Mouse (Mus musculus) CH12.LX (cell line): ENCODE data around the gene Ptma.

Experiments used
- CTCF ChIP-seq, 2 experiments: IDR thresholded peaks in 1 of 2; conservative IDR thresholded peaks in 1 of 2; 2 replicates each; pipeline ENCODE4 v1.5.1; 2011 to 2012; ENCODE audit warnings: low read depth in 2 of 2, low read length in 2 of 2, improper control_type of control experiment in 1 of 2, inconsistent platforms in 1 of 2, mild to moderate bottlenecking in 1 of 2, moderate library complexity in 1 of 2
- JUND ChIP-seq: conservative IDR thresholded peaks from 2 replicates; pipeline ENCODE4 v1.6.1; 2011; ENCODE audit warnings: low read depth, low read length, improper control_type of control experiment
- MEF2A ChIP-seq: IDR thresholded peaks from 2 replicates; pipeline ENCODE4 v1.6.1; 2014; ENCODE audit warnings: low read depth, mild to moderate bottlenecking, inconsistent platforms, low read length, improper control_type of control experiment, borderline replicate concordance
- NELFE ChIP-seq: IDR thresholded peaks from 2 replicates; pipeline ENCODE4 v1.6.1; 2011; ENCODE audit warnings: low read depth, low read length, improper control_type of control experiment
- POLR2A ChIP-seq: IDR thresholded peaks from 2 replicates; pipeline ENCODE4 v1.6.1; 2011; ENCODE audit warnings: low read depth, mild to moderate bottlenecking, improper control_type of control experiment, low read length
- ZC3H11A ChIP-seq: IDR thresholded peaks from 2 replicates; pipeline ENCODE4 v1.6.1; 2012; ENCODE audit warnings: low read depth, mild to moderate bottlenecking, inconsistent platforms, low read length, improper control_type of control experiment
- ZNF384 ChIP-seq: IDR thresholded peaks from 2 replicates; pipeline ENCODE4 v1.6.1; 2012; ENCODE audit warnings: low read depth, low read length, improper control_type of control experiment, inconsistent platforms

DNA sequence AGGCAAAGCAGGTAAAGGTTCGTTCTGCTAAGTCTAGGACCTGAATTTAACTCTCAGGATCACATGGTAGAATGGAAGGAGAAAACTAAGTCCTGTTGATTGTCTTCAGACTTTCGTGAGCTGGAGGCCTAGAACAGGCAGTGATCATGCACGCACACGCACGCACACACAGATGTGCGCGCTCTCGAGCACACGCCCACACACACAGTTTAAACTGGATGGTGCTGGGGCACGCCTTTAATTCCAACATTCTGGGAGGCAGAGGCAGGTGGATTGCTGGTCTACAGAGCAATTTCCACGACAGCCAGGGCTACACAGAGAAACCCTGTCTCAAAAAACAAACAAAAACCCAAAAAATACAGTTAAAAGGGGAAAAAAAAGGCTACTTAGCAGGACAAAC, 44.2 kb upstream of the Ptma start:
- TF ChIP-seq CTCF (conservative IDR thresholded peaks at IDR 0.05 in 1 of 2, IDR thresholded peaks at IDR 0.05 in 1 of 2; ENCODE audit: low read depth in 2 of 2, low read length in 2 of 2) (no peak), POLR2A (no peak), ZC3H11A (no peak), ZNF384 (no peak), NELFE (no peak), JUND (no peak), MEF2A (no peak)
